Mouse (Mus musculus): ENCODE data around the gene Fzd9. TPM values are rescaled to one million over a fixed set of nuclear protein-coding genes. Genes with fewer than 3 reads are reported as not detected.

The Fzd9 gene
- 0.61 and 1.1 TPM in 2 replicates for polyA plus RNA-seq (2015; fragmentation: Nextera tagmentation; extraction: Ambion mirVana)

DNA sequence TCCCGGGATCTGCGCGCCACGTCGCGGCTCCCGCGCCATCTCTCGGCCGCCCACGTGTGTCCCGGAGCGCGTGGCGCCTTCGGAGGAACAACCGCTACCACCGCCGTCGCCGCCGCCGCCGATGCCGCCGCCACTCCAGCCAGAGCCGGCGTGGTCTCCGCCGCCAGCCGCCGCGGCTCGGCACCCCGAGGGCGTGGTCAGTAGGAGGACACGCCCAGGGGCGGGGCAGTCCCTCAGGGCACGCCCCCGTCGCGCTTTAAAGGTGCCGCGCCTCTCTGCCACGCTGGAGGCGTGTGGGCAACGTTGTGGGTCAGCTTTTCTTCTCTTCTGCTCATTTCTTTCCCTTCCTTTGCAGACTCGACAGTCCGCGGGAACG, at the start of gene Fzd9:
Fzd9 (minus strand) TSS at position 152 of the 376 bp plus-strand sequence.
- Histone ChIP-seq H3K27me3 (peaks cover 26% of the 10 kb centered on the region), H3K36me3 (peaks cover 10% of the 10 kb centered on the region), H3K4me2 (peak within 1 kb of the TSS; percentile 99), H3K27ac (no peak within 1 kb of the TSS), H3K9ac (peak within 1 kb of the TSS; percentile 34), H3K9me3 (no peaks in the 10 kb centered on the region), H3K4me1 (peaks cover 22% of the 10 kb centered on the region), H3K4me3 (peak within 1 kb of the TSS; percentile 53)
- WGBS, result under 1% methylated on average over 51 of the region's 51 CpGs
- peak; percentile 92 for ATAC-seq (ENCODE audit: borderline replicate concordance, extremely low read depth, low FRiP score, low TSS enrichment)

DNA sequence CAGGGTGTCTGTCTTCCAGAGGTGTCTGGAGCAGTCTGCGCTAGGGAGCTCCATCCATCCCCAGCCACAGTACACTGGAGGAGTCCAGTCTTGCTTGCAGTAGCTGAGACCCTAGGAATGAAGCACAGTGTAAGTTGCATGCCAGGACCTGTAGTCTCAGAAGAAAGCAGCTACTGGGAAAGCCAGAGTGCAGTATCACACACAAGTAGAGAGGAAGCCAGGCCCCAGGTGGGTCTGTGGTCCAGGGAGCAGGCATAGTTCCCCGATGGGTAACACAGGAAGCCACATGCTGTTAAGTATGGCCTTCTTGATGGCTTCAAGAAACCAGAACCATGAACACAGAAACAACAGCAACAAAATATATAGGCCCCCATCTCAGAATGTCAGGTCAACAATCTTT, 41.0 kb upstream of the Fzd9 start:
- Histone ChIP-seq H3K9ac (no peak overlapping the region), H3K9me3 (no peaks in the 10 kb centered on the region)

DNA sequence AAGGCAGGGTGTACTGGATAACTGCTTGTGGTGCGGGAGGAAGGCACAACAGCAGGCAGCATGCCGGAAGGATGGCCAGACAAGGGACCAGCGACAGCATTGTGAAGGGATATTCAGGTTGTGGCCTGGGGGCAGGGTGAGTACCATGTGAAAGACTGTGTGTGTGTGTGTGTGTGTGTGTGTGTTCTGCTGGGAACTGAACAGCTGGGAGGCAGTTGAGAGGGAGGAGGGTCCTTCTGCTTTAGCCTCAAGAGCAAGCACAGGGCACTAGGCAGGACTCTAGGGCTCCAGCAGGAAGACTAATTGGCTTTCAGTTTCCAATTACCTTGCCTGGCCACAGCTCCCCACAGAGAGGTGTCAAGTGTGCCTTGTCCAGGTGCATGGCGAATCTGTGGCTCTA, 40.2 kb upstream of the Fzd9 start:
- no peak overlapping the region for H3K27ac ChIP-seq
- H3K9me3 ChIP-seq, result no peaks in the 10 kb centered on the region
- H3K4me3 ChIP-seq, result no peak overlapping the region
- WGBS, result 55% methylated on average over 4 of the region's 4 CpGs
- H3K9ac ChIP-seq, result no peak overlapping the region
- no peaks in the 10 kb centered on the region for H3K36me3 ChIP-seq
- no peak overlapping the region for H3K4me2 ChIP-seq
- H3K27me3 ChIP-seq, result no peaks in the 10 kb centered on the region
- H3K4me1 ChIP-seq, result no peaks in the 10 kb centered on the region
- no peak for ATAC-seq (ENCODE audit: borderline replicate concordance, extremely low read depth, low FRiP score, low TSS enrichment)

More for the DNA sequence above, 41.0 kb upstream of the Fzd9 start:
- 76% methylated on average over 2 of the region's 2 CpGs for WGBS
- H3K4me3 ChIP-seq, result no peak overlapping the region
- no peaks in the 10 kb centered on the region for H3K36me3 ChIP-seq
- H3K27ac ChIP-seq, result no peak overlapping the region
- no peaks in the 10 kb centered on the region for H3K4me1 ChIP-seq
- ATAC-seq (ENCODE audit: borderline replicate concordance, extremely low read depth, low FRiP score, low TSS enrichment), result no peak
- no peak overlapping the region for H3K4me2 ChIP-seq
- H3K27me3 ChIP-seq, result no peaks in the 10 kb centered on the region

DNA sequence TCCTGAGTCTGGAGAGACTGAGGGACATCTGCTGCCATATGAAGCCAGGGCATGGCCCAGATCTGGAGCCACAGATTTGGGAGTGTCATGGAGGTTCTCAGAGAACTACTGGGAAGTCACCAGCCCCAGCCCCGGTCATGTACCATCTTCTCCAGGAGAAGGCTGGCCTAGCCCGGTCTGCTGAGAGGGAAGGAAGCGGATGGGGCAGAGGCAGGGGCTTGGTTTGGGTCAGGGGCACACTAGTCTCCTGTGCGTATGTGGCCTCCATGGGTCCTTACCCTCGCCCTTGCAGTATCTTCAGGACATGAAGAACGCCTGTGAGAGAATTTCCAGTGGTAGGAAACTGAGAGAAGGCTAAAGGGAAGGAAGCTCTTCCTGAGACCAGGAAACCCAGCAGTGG, 39.7 kb upstream of the Fzd9 start:
- Histone ChIP-seq H3K4me2 (no peak overlapping the region), H3K27me3 (no peaks in the 10 kb centered on the region), H3K4me3 (no peak overlapping the region), H3K4me1 (no peaks in the 10 kb centered on the region), H3K27ac (no peak overlapping the region), H3K36me3 (no peaks in the 10 kb centered on the region), H3K9ac (no peak overlapping the region), H3K9me3 (no peaks in the 10 kb centered on the region)
- WGBS, result 70% methylated on average over 6 of the region's 6 CpGs
- no peak for ATAC-seq (ENCODE audit: borderline replicate concordance, extremely low read depth, low FRiP score, low TSS enrichment)

DNA sequence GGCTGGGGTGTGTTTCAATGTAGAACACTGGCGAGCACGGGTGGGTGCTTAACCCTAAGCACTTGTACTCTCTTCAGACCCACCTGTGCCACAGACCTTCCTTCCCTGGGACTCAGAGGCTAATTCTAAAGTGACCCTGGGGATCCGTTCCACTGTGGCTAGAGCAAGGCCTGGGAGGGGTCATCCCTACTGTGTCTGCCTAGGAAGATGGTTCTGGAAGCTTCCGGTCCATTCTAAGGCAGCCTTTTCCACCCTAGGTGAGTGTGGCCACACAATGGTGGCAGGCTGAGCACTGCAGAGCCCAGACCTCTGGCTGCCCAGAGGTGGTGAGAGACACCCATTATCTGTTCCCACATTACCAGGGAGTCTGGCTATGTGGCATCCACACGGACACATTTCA, 35.9 kb upstream of the Fzd9 start:
- WGBS, result 71% methylated on average over 5 of the region's 5 CpGs
- Histone ChIP-seq H3K4me3 (no peak overlapping the region), H3K4me2 (no peak overlapping the region), H3K4me1 (no peaks in the 10 kb centered on the region), H3K27me3 (no peaks in the 10 kb centered on the region), H3K36me3 (no peaks in the 10 kb centered on the region), H3K9me3 (no peaks in the 10 kb centered on the region), H3K9ac (no peak overlapping the region), H3K27ac (no peak overlapping the region)
- no peak for ATAC-seq (ENCODE audit: borderline replicate concordance, extremely low read depth, low FRiP score, low TSS enrichment)

DNA sequence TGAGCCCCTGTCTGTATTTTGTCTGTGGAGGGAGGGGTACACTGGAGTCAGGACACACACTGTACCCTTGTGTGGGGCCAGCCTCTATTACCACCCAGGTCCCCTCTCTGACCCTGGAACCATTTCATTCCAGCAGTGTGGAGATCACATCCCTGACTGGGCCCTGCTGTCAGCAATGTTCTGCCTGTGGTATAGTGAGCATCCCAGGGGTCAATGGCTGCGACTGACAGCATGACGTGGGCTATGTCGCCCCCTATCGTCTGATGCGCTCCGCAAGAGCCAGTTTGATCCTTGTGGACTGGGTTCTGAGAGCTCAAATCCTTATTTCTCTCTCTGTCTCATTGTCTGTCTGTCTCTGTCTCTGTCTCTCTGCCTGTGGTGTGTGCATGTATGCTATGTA, 35.2 kb upstream of the Fzd9 start:
- Histone ChIP-seq H3K27me3 (no peaks in the 10 kb centered on the region), H3K27ac (no peak overlapping the region), H3K4me1 (no peaks in the 10 kb centered on the region), H3K9ac (no peak overlapping the region), H3K36me3 (no peaks in the 10 kb centered on the region), H3K4me2 (no peak overlapping the region), H3K9me3 (no peaks in the 10 kb centered on the region), H3K4me3 (no peak overlapping the region)
- under 1% methylated on average over 6 of the region's 6 CpGs for WGBS
- ATAC-seq (ENCODE audit: borderline replicate concordance, extremely low read depth, low FRiP score, low TSS enrichment), result 0 out of 2 replicates have a peak, but pooled peaks have one; percentile 59

DNA sequence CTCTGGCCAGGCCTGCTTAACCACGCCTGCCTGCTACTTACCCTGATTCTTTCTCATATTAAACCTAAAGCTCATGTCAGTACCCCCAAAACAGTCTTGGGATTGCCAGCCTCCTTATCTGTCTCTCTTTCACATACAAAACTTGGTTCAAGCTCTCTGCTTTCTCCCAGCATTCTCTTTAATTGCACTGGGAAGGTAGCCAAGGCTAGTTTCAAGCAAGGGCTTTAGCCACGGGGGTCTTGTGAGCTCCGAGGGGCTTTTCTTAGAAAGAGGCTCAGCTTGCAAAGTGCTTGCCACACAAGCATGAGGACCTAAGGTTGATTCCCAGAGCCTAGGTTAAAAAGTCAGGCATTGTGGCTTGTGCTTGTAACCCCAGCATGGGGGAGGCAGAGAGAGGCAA, 34.2 kb upstream of the Fzd9 start:
- no peak overlapping the region for H3K4me3 ChIP-seq
- no peaks in the 10 kb centered on the region for H3K4me1 ChIP-seq
- H3K36me3 ChIP-seq, result no peaks in the 10 kb centered on the region
- no peak overlapping the region for H3K9ac ChIP-seq
- H3K4me2 ChIP-seq, result no peak overlapping the region
- no peaks in the 10 kb centered on the region for H3K27me3 ChIP-seq
- no peaks in the 10 kb centered on the region for H3K9me3 ChIP-seq
- WGBS, result 63% methylated on average over 3 of the region's 3 CpGs
- H3K27ac ChIP-seq, result no peak overlapping the region
- ATAC-seq (ENCODE audit: borderline replicate concordance, extremely low read depth, low FRiP score, low TSS enrichment), result no peak

DNA sequence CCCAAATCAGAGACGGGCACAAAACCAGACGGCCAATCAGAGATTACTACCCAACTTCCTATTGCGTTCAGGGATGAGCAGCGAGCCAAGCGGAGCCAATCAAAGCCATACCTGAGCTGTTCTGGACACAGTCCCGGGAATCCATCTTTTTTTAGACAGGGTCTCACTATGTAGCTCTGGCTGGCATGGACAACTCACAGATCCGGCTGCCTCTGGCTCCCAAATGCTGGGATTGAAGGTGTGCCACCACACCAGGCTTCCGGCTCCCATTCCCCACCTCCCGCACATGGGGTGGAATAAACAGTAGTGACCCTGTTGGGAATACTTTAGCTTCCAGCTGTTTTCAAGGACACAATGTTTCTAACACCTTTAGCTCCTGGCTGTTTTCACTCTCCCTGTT, 29.2 kb upstream of the Fzd9 start:
- ATAC-seq (ENCODE audit: borderline replicate concordance, extremely low read depth, low FRiP score, low TSS enrichment), result no peak
- Histone ChIP-seq H3K4me2 (no peak overlapping the region), H3K9ac (no peak overlapping the region), H3K9me3 (no peaks in the 10 kb centered on the region), H3K27ac (no peak overlapping the region), H3K36me3 (no peaks in the 10 kb centered on the region), H3K4me1 (peaks cover 5% of the 10 kb centered on the region; the same call in 1 of the 2 replicates), H3K27me3 (peaks cover 16% of the 10 kb centered on the region), H3K4me3 (no peak overlapping the region)
- WGBS, result 56% methylated on average over 9 of the region's 9 CpGs

DNA sequence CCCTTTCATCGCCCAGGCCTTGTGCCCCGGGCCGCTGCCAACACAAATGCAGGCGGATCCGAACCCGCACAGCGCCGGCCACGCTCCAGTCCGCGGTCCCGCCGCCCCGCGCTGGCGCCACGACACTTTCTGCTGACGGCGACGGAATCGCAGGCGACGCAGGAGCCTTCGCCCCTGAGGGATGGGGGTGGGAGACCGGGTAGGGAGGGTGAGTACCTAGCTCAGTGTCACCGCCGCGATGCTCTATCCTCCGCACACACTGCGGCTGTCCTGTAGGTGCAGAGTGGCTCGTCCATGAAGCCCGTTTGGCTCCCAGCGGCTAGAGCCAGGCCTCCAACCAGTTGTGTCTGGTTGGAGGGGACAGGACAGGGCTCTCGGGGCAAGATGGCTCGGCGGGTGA, 25.6 kb upstream of the Fzd9 start:
- WGBS, result 6% methylated on average over 36 of the region's 36 CpGs
- H3K9ac ChIP-seq, result peak overlapping the region; percentile 14; the same call in 1 of the 2 replicates
- H3K9me3 ChIP-seq, result no peaks in the 10 kb centered on the region
- no peak for ATAC-seq (ENCODE audit: borderline replicate concordance, extremely low read depth, low FRiP score, low TSS enrichment)
- peak overlapping the region; percentile 48 for H3K4me2 ChIP-seq
- H3K27ac ChIP-seq, result no peak overlapping the region
- no peaks in the 10 kb centered on the region for H3K36me3 ChIP-seq
- peaks cover 9% of the 10 kb centered on the region; the same call in 1 of the 2 replicates for H3K4me1 ChIP-seq
- no peak overlapping the region for H3K4me3 ChIP-seq
- H3K27me3 ChIP-seq, result peaks cover 17% of the 10 kb centered on the region

DNA sequence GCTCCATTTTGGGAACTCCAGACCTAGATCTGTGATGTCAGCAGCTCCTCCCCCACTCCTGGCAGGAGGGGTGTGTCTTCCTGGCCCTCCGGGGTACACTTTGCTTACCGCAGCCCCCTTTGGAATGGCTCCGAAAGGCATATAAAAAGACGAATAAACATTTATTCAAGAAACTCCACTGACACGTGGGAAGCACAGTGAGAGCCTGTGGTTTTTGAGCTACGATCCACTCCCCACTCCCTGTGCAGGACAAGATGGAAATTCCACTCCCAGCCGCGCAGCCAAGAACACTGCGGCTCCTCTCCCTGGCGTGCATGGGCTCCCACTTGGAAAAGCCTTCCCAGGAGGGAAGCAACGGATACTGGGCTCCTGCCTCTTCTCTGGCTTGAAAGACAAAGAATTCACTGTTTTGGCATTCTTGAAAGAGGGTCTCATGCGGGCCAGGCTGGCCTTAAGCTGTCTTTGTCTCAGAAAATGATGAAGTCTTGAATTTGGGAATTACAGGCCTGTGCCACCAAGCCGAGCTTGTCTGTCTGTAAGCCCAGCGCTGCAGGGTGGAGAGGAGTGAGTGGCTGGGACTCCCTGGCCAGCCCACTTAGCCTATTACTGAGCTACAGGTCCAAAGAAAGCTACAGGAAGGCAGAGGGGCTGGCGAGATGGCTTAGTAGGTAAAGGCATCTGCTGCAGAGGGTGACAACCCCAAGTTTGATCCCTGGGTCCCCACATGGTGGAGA, 23.8 kb upstream of the Fzd9 start:
- no peaks in the 10 kb centered on the region for H3K9me3 ChIP-seq
- H3K4me3 ChIP-seq, result no peak overlapping the region
- no peak overlapping the region for H3K27ac ChIP-seq
- H3K4me2 ChIP-seq, result peak overlapping the region; percentile 40
- H3K36me3 ChIP-seq, result no peaks in the 10 kb centered on the region
- H3K4me1 ChIP-seq, result peaks cover 9% of the 10 kb centered on the region; the same call in 1 of the 2 replicates
- no peak overlapping the region for H3K9ac ChIP-seq
- WGBS, result 18% methylated on average over 15 of the region's 15 CpGs
- ATAC-seq (ENCODE audit: borderline replicate concordance, extremely low read depth, low FRiP score, low TSS enrichment), result no peak
- peaks cover 17% of the 10 kb centered on the region for H3K27me3 ChIP-seq

DNA sequence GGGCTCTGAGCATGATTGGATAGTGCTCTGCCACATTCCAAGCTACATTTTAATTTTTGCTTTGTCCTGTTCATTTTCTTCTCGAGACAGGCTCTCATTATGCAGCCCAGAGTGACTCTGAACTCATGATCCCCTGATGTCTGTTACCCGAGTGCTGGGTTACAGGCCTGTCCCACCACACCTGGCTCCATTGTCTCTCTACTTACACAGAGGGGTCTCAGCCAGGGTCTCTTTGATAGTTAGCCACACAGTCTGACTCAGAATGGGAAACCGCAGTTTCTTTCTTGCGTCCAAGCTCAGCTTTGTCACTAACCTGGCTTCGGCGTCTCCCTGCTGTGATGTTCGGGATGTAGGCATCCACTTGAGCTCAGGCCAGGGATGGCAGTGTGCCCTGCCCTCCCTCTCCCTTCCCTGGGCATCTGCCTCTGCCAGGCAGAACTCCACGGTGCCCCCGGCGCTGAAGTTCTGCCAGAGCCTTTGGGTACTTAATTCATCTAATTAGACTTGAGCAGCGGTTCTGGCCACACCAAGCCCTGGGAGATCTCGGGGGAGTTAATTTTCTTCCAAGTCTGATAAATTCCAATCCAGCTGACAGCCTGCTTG, 20.6 kb upstream of the Fzd9 start:
- WGBS, result 74% methylated on average over 12 of the region's 12 CpGs
- H3K36me3 ChIP-seq, result no peaks in the 10 kb centered on the region
- H3K27me3 ChIP-seq, result peaks cover 13% of the 10 kb centered on the region
- H3K4me1 ChIP-seq, result peaks cover 8% of the 10 kb centered on the region; the same call in 1 of the 2 replicates
- H3K9me3 ChIP-seq, result no peaks in the 10 kb centered on the region
- H3K4me3 ChIP-seq, result no peak overlapping the region
- no peak for ATAC-seq (ENCODE audit: borderline replicate concordance, extremely low read depth, low FRiP score, low TSS enrichment)
- H3K27ac ChIP-seq, result no peak overlapping the region
- H3K9ac ChIP-seq, result no peak overlapping the region
- no peak overlapping the region for H3K4me2 ChIP-seq

DNA sequence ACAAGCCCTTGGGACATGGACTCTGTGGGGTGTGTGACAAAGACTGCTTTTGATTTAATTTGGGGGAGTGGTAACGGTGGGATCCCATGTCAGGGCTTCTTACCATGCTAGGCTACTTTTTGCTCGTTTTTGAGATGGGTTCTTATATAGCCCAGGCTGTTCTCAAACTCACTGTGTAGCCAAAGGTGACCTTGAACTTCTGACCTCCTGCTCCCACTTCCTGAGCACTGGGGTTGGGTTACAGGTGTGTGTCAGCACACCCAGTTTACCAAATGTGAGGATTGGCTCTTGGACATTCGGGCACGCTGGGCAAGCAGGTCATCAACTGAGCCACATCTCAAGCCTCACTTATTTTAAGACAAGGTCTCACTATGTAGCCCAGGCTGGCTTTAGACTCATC, 19.3 kb upstream of the Fzd9 start:
- Histone ChIP-seq H3K4me3 (no peak overlapping the region), H3K36me3 (no peaks in the 10 kb centered on the region), H3K9me3 (no peaks in the 10 kb centered on the region), H3K27ac (no peak overlapping the region), H3K27me3 (0 out of 2 replicates have a peak, but pooled peaks cover 2% of the 10 kb centered on the region), H3K4me2 (no peak overlapping the region), H3K4me1 (peaks cover 4% of the 10 kb centered on the region; the same call in 1 of the 2 replicates), H3K9ac (no peak overlapping the region)
- no peak for ATAC-seq (ENCODE audit: borderline replicate concordance, extremely low read depth, low FRiP score, low TSS enrichment)
- 87% methylated on average over 4 of the region's 4 CpGs for WGBS

Measured in lung, embryonic 15.5 days (tissue).